ENCODE assay signal across 18 mouse cellular contexts in the genomic region with DNA sequence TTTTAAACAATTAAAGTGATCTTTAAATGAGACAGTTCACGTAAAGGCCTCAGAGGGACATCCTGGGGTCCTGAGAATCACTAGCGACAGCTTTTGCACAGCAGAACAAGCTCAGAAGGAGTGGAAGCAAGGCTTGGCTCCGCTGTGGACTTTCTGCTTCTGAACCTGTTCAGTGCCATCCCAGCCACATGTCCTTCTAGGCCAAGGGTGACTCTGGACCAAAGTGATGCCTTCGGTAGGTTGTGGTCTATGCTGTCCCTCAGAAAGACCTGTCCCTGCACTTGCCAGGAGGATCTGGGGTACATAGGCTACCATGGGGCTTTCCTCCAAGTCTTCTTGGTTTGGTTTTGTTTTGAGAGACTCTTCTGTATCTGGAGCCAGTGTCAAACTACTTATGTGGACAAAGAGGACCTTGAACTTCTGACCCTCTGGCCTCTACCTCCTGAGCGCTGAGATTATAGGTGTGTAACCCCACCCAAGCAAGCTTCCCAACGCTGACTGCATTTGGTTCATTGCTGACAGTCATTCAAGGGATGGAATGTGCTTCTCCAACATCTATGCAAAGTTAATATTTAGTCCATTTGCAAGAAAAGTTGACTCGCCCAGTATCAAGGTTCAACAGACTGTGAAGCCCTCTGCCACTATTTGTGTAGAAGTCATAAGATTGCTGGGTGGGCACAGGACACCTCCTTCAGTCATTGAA.
A peak's percentile ranks its signal among the peaks of the same experiment; 100 is the strongest.
DNase-seq lines count a peak whose midpoint lies in the region; ATAC-seq and TF ChIP-seq lines count a peak whose summit lies in the region.
"Had no signal": no experiment of that assay in that cellular context is flagged by ENCODE, and none has a peak within 500 bp of the region (broad histone marks: within the 10 kb centered on the region; RNA-seq: fewer than 3 reads in every experiment).

No protein-coding gene starts in this region.

- no peaks in the 10 kb centered on the region for H3K27me3 ChIP-seq in liver, embryonic 16.5 days (ENCODE audit: control insufficient read depth, insufficient read depth, low read depth, low read length)
- no peaks in the 10 kb centered on the region for H3K27me3 ChIP-seq in intestine, embryonic 15.5 days (replicated peaks)
- no peaks in the 10 kb centered on the region for H3K27me3 ChIP-seq in lung, postnatal 0 days (replicated peaks; ENCODE audit: insufficient read depth, low read length)
- H3K27me3 ChIP-seq: limb, embryonic 13.5 days; midbrain, embryonic 13.5 days; neural tube, embryonic 15.5 days had no signal

- ATAC-seq in liver, embryonic 16.5 days (ENCODE audit: low read depth): peak; percentile 55; the same call in 1 of the 2 replicates
- ATAC-seq in intestine, embryonic 15.5 days: peak; percentile 99
- no peak for ATAC-seq in lung, postnatal 0 days
- ATAC-seq: midbrain, embryonic 13.5 days had no signal

- H3K9ac ChIP-seq in liver, embryonic 16.5 days (ENCODE audit: low read depth, low read length): no peak overlapping the region
- no peak overlapping the region for H3K9ac ChIP-seq in intestine, embryonic 15.5 days
- no peak overlapping the region for H3K9ac ChIP-seq in lung, postnatal 0 days (replicated peaks; ENCODE audit: low read depth)
- H3K9ac ChIP-seq: limb, embryonic 13.5 days; lung, embryonic 14.5 days; midbrain, embryonic 13.5 days; neural tube, embryonic 15.5 days had no signal

- DNase-seq in liver: no peak
- DNase-seq in kidney, adult 9 months: peak; percentile 88
- peak; percentile 8 to 29 for DNase-seq in kidney, postnatal 4 days
- DNase-seq in retina, embryonic 14.5 days (ENCODE audit: low spot score): no peak
- no peak for DNase-seq in lung, postnatal 0 days (ENCODE audit: low spot score)
- DNase-seq in B cell, adult 2 months: no peak
- DNase-seq: adrenal gland, adult 8-10 months; cerebellum, adult 2 months; heart, adult 18-20 months; layer of hippocampus, adult 9-11 months; lung, embryonic 14.5 days; thymus, postnatal 36 days had no signal

- WGBS in liver, embryonic 16.5 days (ENCODE audit: insufficient replicate concordance): 63% methylated on average over 7 of the region's 7 CpGs
- WGBS in intestine, embryonic 15.5 days: 72% methylated on average over 7 of the region's 7 CpGs
- 81% methylated on average over 7 of the region's 7 CpGs for WGBS in lung, postnatal 0 days

- no peak for TF ChIP-seq EP300 in lung, postnatal 0 days (IDR thresholded peaks at IDR 0.05)

- H3K4me2 ChIP-seq in liver, embryonic 16.5 days (ENCODE audit: low read depth, low read length): no peak overlapping the region
- no peak overlapping the region; the same call in 1 of the 2 replicates for H3K4me2 ChIP-seq in intestine, embryonic 15.5 days (replicated peaks)
- no peak overlapping the region for H3K4me2 ChIP-seq in lung, postnatal 0 days (replicated peaks; ENCODE audit: low read depth, low read length)
- H3K4me2 ChIP-seq: limb, embryonic 13.5 days; lung, embryonic 14.5 days; midbrain, embryonic 13.5 days; neural tube, embryonic 15.5 days had no signal

- H3K4me3 ChIP-seq in liver, embryonic 16.5 days (ENCODE audit: low read depth, low read length): no peak overlapping the region
- no peak overlapping the region for H3K4me3 ChIP-seq in intestine, embryonic 15.5 days (replicated peaks)
- no peak overlapping the region for H3K4me3 ChIP-seq in lung, postnatal 0 days (ENCODE audit: low read depth, low read length)
- H3K4me3 ChIP-seq: limb, embryonic 13.5 days; midbrain, embryonic 13.5 days; myocyte; neural tube, embryonic 15.5 days had no signal

- no peak overlapping the region for H3K27ac ChIP-seq in liver, embryonic 16.5 days (ENCODE audit: low read length)
- peak overlapping the region; percentile 83 for H3K27ac ChIP-seq in intestine, embryonic 15.5 days
- no peak overlapping the region for H3K27ac ChIP-seq in lung, postnatal 0 days (ENCODE audit: low read length)
- H3K27ac ChIP-seq: limb, embryonic 13.5 days; midbrain, embryonic 13.5 days; neural tube, embryonic 15.5 days had no signal

- no peak for TF ChIP-seq CTCF in lung, postnatal 0 days (IDR thresholded peaks at IDR 0.05)

- peaks cover 14% of the 10 kb centered on the region for H3K4me1 ChIP-seq in liver, embryonic 16.5 days (ENCODE audit: control insufficient read depth, low read depth, low read length)
- H3K4me1 ChIP-seq in intestine, embryonic 15.5 days (replicated peaks): peaks cover 10% of the 10 kb centered on the region
- no peaks in the 10 kb centered on the region for H3K4me1 ChIP-seq in lung, postnatal 0 days (ENCODE audit: insufficient read depth, low read depth, low read length)
- H3K4me1 ChIP-seq: midbrain, embryonic 13.5 days; neural tube, embryonic 15.5 days had no signal

- H3K36me3 ChIP-seq in liver, embryonic 16.5 days (ENCODE audit: control insufficient read depth, insufficient read depth): no peaks in the 10 kb centered on the region; the same call in 1 of the 2 replicates
- no peaks in the 10 kb centered on the region for H3K36me3 ChIP-seq in intestine, embryonic 15.5 days
- H3K36me3 ChIP-seq in lung, postnatal 0 days (ENCODE audit: insufficient read depth, low read length): no peaks in the 10 kb centered on the region
- H3K36me3 ChIP-seq: limb, embryonic 13.5 days; midbrain, embryonic 13.5 days; neural tube, embryonic 15.5 days had no signal

- peaks cover 5% of the 10 kb centered on the region; the same call in 1 of the 2 replicates for H3K9me3 ChIP-seq in liver, embryonic 16.5 days (replicated peaks; ENCODE audit: control insufficient read depth, low read length)
- H3K9me3 ChIP-seq in intestine, embryonic 15.5 days: no peaks in the 10 kb centered on the region
- H3K9me3 ChIP-seq in lung, postnatal 0 days (ENCODE audit: low read length): no peaks in the 10 kb centered on the region
- H3K9me3 ChIP-seq: limb, embryonic 13.5 days; midbrain, embryonic 13.5 days; neural tube, embryonic 15.5 days had no signal

Comparison
In these comparisons a context has a peak if more than half of its experiments do, and no peak if none do; other contexts are left out.
1. DNase-seq: peak in kidney, adult 9 months (single experiment) and kidney, postnatal 4 days (2 of 2); none in liver (single experiment), retina, embryonic 14.5 days (single experiment), lung, postnatal 0 days (single experiment) and B cell, adult 2 months (0 of 2).